Mouse (Mus musculus) heart, embryonic 16.5 days (tissue): ENCODE results near the gene Rxfp1. TPM values are rescaled to one million over a fixed set of nuclear protein-coding genes. Genes with fewer than 3 reads are reported as not detected.

Experiments used
- ATAC-seq: fragments of 200-750 bp; cut with Nextera tagmentation; replicated peaks from 2 replicates; pipeline ENCODE4 v1.8.0; 2017; ENCODE audit warnings: moderate number of reproducible peaks; ENCODE audit not compliant: insufficient read depth, low FRiP score; ENCODE audit errors: extremely low read depth
- H3K27ac ChIP-seq: fragments of 300-500 bp; sonication (generic); 2 replicates; pipeline ENCODE4 v1.5.1; 2014; ENCODE audit warnings: mild to moderate bottlenecking, low read length, control low read depth, moderate library complexity
- H3K27me3 ChIP-seq: fragments of 300-500 bp; sonication (generic); 2 replicates; pipeline ENCODE4 v1.6.1; 2014; ENCODE audit warnings: low read length, mixed read lengths; ENCODE audit not compliant: control insufficient read depth, insufficient read depth
- H3K36me3 ChIP-seq: fragments of 300-500 bp; sonication (generic); 2 replicates; pipeline ENCODE4 v1.6.1; 2014; ENCODE audit not compliant: control insufficient read depth, insufficient read depth
- H3K4me1 ChIP-seq: fragments of 300-500 bp; sonication (generic); 2 replicates; pipeline ENCODE4 v1.6.1; 2014; ENCODE audit warnings: low read length, mixed read lengths; ENCODE audit not compliant: control insufficient read depth, insufficient read depth
- H3K4me2 ChIP-seq: fragments of 300-500 bp; sonication (generic); 2 replicates; pipeline ENCODE4 v1.6.1; 2014; ENCODE audit warnings: low read depth, mild to moderate bottlenecking, control low read depth, low read length
- H3K4me3 ChIP-seq: fragments of 300-500 bp; sonication (generic); 2 replicates; pipeline ENCODE4 v1.5.1; 2014; ENCODE audit warnings: mild to moderate bottlenecking, control low read depth, low read length
- H3K9ac ChIP-seq: fragments of 300-500 bp; sonication (generic); 2 replicates; pipeline ENCODE4 v1.6.1; 2014; ENCODE audit warnings: low read length, control low read depth
- H3K9me3 ChIP-seq: fragments of 300-500 bp; sonication (generic); replicated peaks from 2 replicates; pipeline ENCODE4 v1.6.1; 2016; ENCODE audit warnings: low read length; ENCODE audit not compliant: control insufficient read depth
- WGBS: fragments of 180-500 bp; shearing (Covaris S2); extraction: QIAGEN DNeasy Blood & Tissue Kit; methylation state at CpG from one replicate; pipeline ENCODE4 v1.1.7; 2014; 5-methylcytosine and 5-hydroxymethylcytosine counted together
- polyA plus RNA-seq: library from polyadenylated mRNA; unstranded; fragments of >200 nt; fragmentation: Nextera tagmentation; extraction: Ambion mirVana; gene quantifications from 2 replicates; pipeline ENCODE4 v1.2.1, GENCODE M21; 2015

The Rxfp1 gene
- polyA plus RNA-seq, 1 experiment from 2014 or later: 15.1 TPM

DNA sequence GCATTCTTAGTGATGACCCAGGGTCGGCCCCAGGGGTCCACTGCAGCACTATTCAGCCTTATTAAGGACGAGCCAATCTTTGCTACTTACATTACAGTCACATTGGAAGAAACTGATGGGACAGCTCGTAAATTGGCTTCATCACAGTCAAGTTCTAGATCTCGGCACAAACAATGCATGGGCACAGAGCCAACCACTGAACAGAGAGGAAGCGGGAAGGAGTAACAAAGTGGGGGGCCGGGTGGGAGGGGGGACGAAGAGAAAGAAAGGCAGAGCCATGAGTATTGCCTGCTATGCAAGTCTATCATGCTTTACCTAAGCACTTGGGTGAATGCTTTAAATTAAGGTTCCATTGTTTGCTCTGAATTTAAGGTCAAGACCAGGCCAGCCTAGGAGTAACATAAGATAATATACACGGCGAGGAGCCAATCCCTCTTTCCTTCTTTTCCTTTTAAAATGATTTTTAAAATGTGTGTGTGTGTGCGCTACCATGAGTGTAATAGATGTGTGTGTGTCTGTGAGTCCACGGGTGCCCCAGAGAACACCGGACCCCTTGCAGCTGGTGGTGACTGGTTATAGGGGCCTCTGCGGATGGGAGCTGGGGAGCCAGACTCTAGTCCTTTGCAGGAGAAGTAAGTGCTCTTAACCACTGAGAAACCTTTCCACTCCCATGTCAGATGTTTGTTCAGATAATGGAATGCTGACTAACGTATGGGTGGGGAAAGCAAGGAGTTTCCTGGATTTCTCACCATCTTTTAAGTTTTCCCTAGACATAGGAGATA is 55.1 kb downstream of the Rxfp1 start:
- Histone ChIP-seq H3K9ac (no peak overlapping the region), H3K4me3 (no peak overlapping the region), H3K4me2 (no peak overlapping the region), H3K9me3 (peaks cover 8% of the 10 kb centered on the region; the same call in 1 of the 2 replicates), H3K27me3 (no peaks in the 10 kb centered on the region), H3K4me1 (peaks cover 9% of the 10 kb centered on the region), H3K27ac (peak overlapping the region; percentile 68), H3K36me3 (0 out of 2 replicates have a peak, but pooled peaks cover 2% of the 10 kb centered on the region)
- 66% methylated on average over 14 of the region's 14 CpGs for WGBS
- no peak for ATAC-seq

DNA sequence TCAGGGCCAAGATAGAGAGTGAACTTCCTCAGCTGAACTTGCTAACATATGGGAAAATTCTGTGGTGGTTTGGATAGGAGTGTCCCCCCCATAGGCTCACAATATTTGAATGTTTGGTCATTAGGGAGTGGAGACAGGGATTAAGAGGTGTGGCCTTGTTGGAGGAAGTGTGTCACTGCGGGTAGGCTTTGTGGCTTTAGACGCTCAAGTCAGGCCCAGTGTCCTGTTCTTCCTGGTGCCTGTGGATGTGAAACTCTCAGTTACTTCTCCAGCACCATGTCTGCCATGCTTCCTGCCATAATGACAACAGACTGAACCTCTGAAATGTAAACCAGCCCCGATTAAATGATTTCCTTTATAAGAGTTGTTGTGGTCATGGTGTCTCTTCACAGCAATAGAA is 61.3 kb downstream of the Rxfp1 start:
- Histone ChIP-seq H3K9ac (no peak overlapping the region), H3K4me1 (no peaks in the 10 kb centered on the region), H3K4me3 (no peak overlapping the region), H3K9me3 (no peaks in the 10 kb centered on the region), H3K36me3 (no peaks in the 10 kb centered on the region), H3K4me2 (no peak overlapping the region), H3K27ac (no peak overlapping the region), H3K27me3 (no peaks in the 10 kb centered on the region)
- no peak for ATAC-seq
- 79% methylated on average over 3 of the region's 3 CpGs for WGBS

DNA sequence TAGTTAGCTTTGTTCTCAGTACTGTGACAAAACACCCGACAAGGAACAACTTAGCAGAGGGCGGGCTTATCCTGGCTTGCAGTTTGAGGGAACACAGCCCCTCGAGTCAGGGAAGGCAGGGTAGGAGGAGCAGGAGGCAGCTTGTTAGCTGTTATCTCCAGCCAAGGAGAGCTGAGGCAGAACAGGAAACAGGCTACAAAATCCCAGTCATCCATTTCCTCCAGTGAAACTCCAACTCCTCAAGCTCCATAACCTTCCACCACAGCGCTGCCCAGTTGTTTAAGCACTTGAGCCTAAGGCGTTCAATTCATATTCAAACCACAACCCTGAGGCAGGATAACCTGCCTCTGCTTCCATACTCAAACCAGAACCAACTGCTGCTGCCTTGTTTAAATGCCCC is 63.0 kb downstream of the Rxfp1 start:
- ATAC-seq: no peak
- no peak overlapping the region for H3K27ac ChIP-seq
- H3K4me2 ChIP-seq: no peak overlapping the region
- no peaks in the 10 kb centered on the region for H3K4me1 ChIP-seq
- H3K4me3 ChIP-seq: no peak overlapping the region
- H3K9me3 ChIP-seq: no peaks in the 10 kb centered on the region
- 81% methylated on average over 5 of the region's 5 CpGs for WGBS
- no peaks in the 10 kb centered on the region for H3K27me3 ChIP-seq
- H3K36me3 ChIP-seq: no peaks in the 10 kb centered on the region
- H3K9ac ChIP-seq: no peak overlapping the region

DNA sequence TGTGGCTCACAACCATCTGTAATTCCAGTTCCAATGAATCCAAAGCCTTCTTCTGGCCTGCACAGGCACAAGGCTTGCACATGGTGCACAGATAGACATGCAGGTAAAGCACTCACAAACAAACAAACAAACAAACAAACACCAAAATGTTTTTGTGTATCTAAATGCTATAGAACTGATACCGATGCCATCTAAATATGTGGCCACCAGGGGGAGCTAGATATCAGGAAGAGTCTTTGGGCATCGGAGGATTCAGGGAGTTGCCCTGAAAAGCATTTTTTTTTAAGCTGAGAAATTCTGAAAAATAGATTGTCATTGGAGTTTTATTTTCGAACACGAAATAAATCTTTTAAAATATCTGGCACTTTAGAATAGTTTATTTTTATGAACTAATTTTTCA is 64.6 kb downstream of the Rxfp1 start:
- Histone ChIP-seq H3K27me3 (no peaks in the 10 kb centered on the region), H3K9ac (no peak overlapping the region), H3K36me3 (no peaks in the 10 kb centered on the region), H3K9me3 (no peaks in the 10 kb centered on the region), H3K4me1 (no peaks in the 10 kb centered on the region), H3K4me2 (no peak overlapping the region), H3K27ac (no peak overlapping the region), H3K4me3 (no peak overlapping the region)
- 10% methylated on average over 4 of the region's 4 CpGs for WGBS
- ATAC-seq: no peak

DNA sequence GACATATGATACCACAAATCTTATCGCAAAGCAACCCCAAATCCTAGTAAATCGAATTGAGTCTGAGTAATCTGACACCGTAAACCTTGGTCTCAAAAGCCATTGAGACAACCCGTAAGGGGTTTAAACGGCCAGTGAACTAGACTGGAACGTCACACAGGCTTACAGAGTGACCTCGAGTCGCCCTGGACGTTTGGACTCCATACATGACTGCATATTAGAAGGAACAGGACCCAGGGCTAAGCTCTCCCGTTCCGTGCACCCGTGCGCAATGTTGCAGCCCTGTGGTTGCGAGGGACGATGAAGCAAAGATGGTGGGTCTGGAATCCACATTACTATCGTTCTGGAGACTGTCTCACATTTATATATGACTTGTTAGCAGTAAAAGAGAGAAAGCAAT is 65.5 kb downstream of the Rxfp1 start:
- no peak overlapping the region for H3K4me2 ChIP-seq
- 84% methylated on average over 16 of the region's 16 CpGs for WGBS
- no peak overlapping the region for H3K9ac ChIP-seq
- H3K27me3 ChIP-seq: no peaks in the 10 kb centered on the region
- no peak for ATAC-seq
- H3K4me1 ChIP-seq: no peaks in the 10 kb centered on the region
- H3K9me3 ChIP-seq: no peaks in the 10 kb centered on the region
- H3K36me3 ChIP-seq: no peaks in the 10 kb centered on the region
- no peak overlapping the region for H3K4me3 ChIP-seq
- no peak overlapping the region for H3K27ac ChIP-seq

DNA sequence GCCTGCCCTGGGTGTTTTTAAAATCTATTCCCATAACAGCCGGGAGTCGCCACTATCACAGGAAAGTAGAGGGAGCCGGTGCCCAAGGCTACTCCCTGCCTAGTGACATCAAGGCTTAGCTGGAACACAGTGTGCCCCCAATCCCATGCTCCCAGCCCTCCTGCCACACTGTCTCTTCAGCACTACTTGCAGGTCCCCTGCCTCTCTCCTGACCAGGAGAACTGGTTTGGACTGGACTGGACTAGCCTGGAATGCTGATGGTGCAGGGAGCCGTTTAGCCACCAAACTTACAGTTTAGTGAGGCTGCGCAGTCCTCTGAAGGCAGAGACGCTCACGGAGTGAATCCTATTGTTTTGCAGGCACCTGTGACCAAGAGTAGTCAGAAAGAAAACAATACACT is 67.1 kb downstream of the Rxfp1 start:
- Histone ChIP-seq H3K4me3 (no peak overlapping the region), H3K9ac (no peak overlapping the region), H3K9me3 (no peaks in the 10 kb centered on the region), H3K27ac (no peak overlapping the region), H3K4me1 (no peaks in the 10 kb centered on the region), H3K27me3 (no peaks in the 10 kb centered on the region), H3K36me3 (no peaks in the 10 kb centered on the region), H3K4me2 (no peak overlapping the region)
- no peak for ATAC-seq
- 77% methylated on average over 7 of the region's 7 CpGs for WGBS

DNA sequence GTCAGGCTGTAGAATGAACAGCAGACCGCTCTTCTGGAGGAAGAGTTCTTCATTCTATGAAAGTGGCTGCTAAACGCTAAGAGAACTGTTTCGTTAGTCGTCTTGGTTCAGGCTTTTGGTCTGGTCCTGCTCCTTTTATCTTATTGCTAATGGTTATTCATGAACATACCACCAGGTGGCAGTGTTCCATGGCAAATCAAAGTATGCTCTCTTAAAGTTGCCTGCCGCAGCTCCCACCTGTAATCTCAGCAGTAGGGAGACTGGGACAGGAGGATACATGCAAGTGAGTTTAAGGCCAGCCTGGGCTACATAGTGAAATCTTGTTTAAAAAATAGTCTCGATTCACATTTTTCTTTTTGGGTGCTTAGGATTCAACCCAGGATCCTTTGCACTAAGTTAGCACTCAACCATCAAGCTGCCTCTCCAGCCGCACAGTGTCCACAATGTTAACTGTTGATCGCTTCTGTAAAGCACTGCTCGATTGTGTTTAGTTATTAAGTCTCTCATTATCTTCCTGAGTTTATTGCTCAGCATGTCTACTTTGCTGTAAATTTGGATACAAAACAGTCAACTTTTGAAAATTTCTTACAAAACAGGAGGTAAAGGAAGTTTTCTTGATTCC is 72.8 kb downstream of the Rxfp1 start:
- Histone ChIP-seq H3K27ac (no peak overlapping the region), H3K4me1 (no peaks in the 10 kb centered on the region), H3K27me3 (no peaks in the 10 kb centered on the region), H3K4me3 (no peak overlapping the region), H3K36me3 (no peaks in the 10 kb centered on the region), H3K9me3 (no peaks in the 10 kb centered on the region), H3K9ac (no peak overlapping the region), H3K4me2 (no peak overlapping the region)
- ATAC-seq: no peak; the same call in 1 of the 2 replicates
- 34% methylated on average over 9 of the region's 9 CpGs for WGBS

DNA sequence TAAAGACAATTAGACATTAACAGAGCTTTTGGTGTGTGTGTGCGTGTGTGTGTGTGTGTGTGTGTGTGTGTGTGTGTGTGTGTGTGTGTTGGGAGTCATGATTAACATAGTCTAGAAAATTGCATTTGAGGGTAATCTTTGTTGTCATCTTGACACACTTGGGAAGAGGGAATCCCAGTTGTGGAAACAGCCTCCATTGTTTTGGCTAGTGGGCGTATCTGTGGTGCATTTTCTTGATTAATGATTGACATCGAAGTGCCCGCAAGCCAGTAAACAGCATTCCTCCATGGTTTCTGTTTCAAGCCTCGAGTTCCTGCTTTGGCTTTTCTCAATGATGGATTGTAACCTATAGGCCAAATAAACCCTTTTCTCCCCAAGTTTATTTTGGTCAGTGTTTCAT is 81.0 kb downstream of the Rxfp1 start:
- H3K9me3 ChIP-seq: no peaks in the 10 kb centered on the region
- H3K4me3 ChIP-seq: no peak overlapping the region
- H3K4me1 ChIP-seq: no peaks in the 10 kb centered on the region
- no peaks in the 10 kb centered on the region for H3K27me3 ChIP-seq
- no peak for ATAC-seq
- H3K36me3 ChIP-seq: no peaks in the 10 kb centered on the region
- H3K27ac ChIP-seq: no peak overlapping the region
- H3K9ac ChIP-seq: no peak overlapping the region
- 65% methylated on average over 5 of the region's 5 CpGs for WGBS
- H3K4me2 ChIP-seq: no peak overlapping the region

DNA sequence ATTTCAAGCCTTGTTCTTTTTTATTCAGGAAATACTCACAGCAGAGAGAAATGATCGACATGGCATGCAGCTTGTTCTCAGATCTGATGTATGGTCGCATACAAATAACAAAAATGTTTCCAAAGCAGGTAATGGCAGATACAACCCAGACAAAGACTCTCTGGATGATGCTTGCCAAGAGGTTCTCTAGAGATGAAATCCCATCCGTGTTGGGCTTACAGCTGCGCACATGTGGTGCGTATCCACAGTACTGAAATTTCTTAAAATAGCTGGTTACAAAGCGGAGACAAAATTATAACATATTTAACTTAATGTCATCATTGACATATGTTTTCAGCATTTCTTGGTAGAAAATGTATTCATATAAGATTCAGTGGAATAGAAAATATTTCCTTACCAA is 85.6 kb downstream of the Rxfp1 start:
- Histone ChIP-seq H3K36me3 (no peaks in the 10 kb centered on the region), H3K9ac (no peak overlapping the region), H3K27me3 (no peaks in the 10 kb centered on the region), H3K27ac (no peak overlapping the region), H3K9me3 (no peaks in the 10 kb centered on the region), H3K4me1 (no peaks in the 10 kb centered on the region), H3K4me2 (no peak overlapping the region), H3K4me3 (no peak overlapping the region)
- no peak for ATAC-seq
- 84% methylated on average over 6 of the region's 6 CpGs for WGBS
